Mouse (Mus musculus) MEL (cell line): Measurements from ENCODE around the gene Ipo13. TPM values are rescaled to one million over a fixed set of nuclear protein-coding genes. Genes with fewer than 3 reads are reported as not detected.

Experiments used
- DNase-seq: peaks from one replicate; pipeline ENCODE4 v3.0.0; 2011; ENCODE audit warnings: low read depth, low spot score
- H3K27ac ChIP-seq: 2 replicates; pipeline ENCODE4 v1.5.1; 2012; ENCODE audit warnings: low read depth, mild to moderate bottlenecking, control low read depth, low read length, moderate library complexity; ENCODE audit not compliant: control insufficient read depth
- H3K27me3 ChIP-seq, 2 experiments: fragments of 150-350 bp in 1 of 2; sonication (generic) in 1 of 2; 2 replicates each; pipeline ENCODE4 v1.6.1; 2012; ENCODE audit warnings: low read length in 2 of 2, mild to moderate bottlenecking in 2 of 2, improper control_type of control experiment in 1 of 2, moderate library complexity in 1 of 2; ENCODE audit not compliant: insufficient read depth in 2 of 2, control insufficient read depth in 1 of 2
- H3K36me3 ChIP-seq, 2 experiments: 2 replicates each; pipeline ENCODE4 v1.6.1; 2012 to 2014; ENCODE audit warnings: low read length in 2 of 2, improper control_type of control experiment in 1 of 2, inconsistent platforms in 1 of 2, mild to moderate bottlenecking in 1 of 2; ENCODE audit not compliant: insufficient read depth in 2 of 2, control insufficient read depth in 1 of 2
- H3K4me1 ChIP-seq, 2 experiments: fragments of 150-350 bp in 1 of 2; sonication (generic) in 1 of 2; 2 replicates each; pipeline ENCODE4 v1.6.1; 2012; ENCODE audit warnings: low read length in 2 of 2, improper control_type of control experiment in 1 of 2, mild to moderate bottlenecking in 1 of 2; ENCODE audit not compliant: insufficient read depth in 2 of 2, control insufficient read depth in 1 of 2
- H3K4me3 ChIP-seq, 2 experiments: fragments of 150-350 bp in 1 of 2; sonication (generic) in 1 of 2; 2 replicates each; pipeline ENCODE4 v1.5.1; 2012; ENCODE audit warnings: low read depth in 2 of 2, low read length in 2 of 2, mild to moderate bottlenecking in 2 of 2, moderate library complexity in 2 of 2, control low read depth in 1 of 2, improper control_type of control experiment in 1 of 2; ENCODE audit not compliant: control insufficient read depth in 1 of 2, insufficient read depth in 1 of 2
- H3K79me2 ChIP-seq: 2 replicates; pipeline ENCODE4 v1.6.1; 2012; ENCODE audit warnings: mild to moderate bottlenecking, low read length, moderate library complexity; ENCODE audit not compliant: control insufficient read depth, poor library complexity, insufficient read depth
- H3K9ac ChIP-seq: 2 replicates; pipeline ENCODE4 v1.6.1; 2012; ENCODE audit warnings: low read depth, mild to moderate bottlenecking, control low read depth, low read length, moderate library complexity; ENCODE audit not compliant: control insufficient read depth, poor library complexity, severe bottlenecking
- H3K9me3 ChIP-seq: fragments of 150-350 bp; sonication (generic); replicated peaks from 2 replicates; pipeline ENCODE4 v1.6.1; 2012; ENCODE audit warnings: mild to moderate bottlenecking, low read length, improper control_type of control experiment, moderate library complexity; ENCODE audit not compliant: insufficient read depth
- ETS1 ChIP-seq: IDR thresholded peaks from 2 replicates; pipeline ENCODE4 v1.6.1; 2012; ENCODE audit warnings: low read depth, mild to moderate bottlenecking, inconsistent platforms, low read length, improper control_type of control experiment, moderate library complexity
- GABPA ChIP-seq: IDR thresholded peaks from 2 replicates; pipeline ENCODE4 v1.6.1; 2012; ENCODE audit warnings: low read depth, mild to moderate bottlenecking, inconsistent platforms, low read length, improper control_type of control experiment, moderate library complexity
- GATA1 ChIP-seq: IDR thresholded peaks from 2 replicates; pipeline ENCODE4 v1.6.1; 2011; ENCODE audit warnings: low read depth, low read length, improper control_type of control experiment
- MAFK ChIP-seq: IDR thresholded peaks from 2 replicates; pipeline ENCODE4 v1.6.1; 2011; ENCODE audit warnings: low read depth, mild to moderate bottlenecking, low read length, improper control_type of control experiment, borderline replicate concordance
- MAX ChIP-seq: IDR thresholded peaks from 2 replicates; pipeline ENCODE4 v1.6.1; 2011; ENCODE audit warnings: low read length, improper control_type of control experiment
- MAZ ChIP-seq: IDR thresholded peaks from 2 replicates; pipeline ENCODE4 v1.6.1; 2012; ENCODE audit warnings: low read depth, mild to moderate bottlenecking, inconsistent platforms, low read length, improper control_type of control experiment
- MEF2A ChIP-seq: IDR thresholded peaks from 2 replicates; pipeline ENCODE4 v1.6.1; 2014; ENCODE audit warnings: low read depth, mild to moderate bottlenecking, inconsistent platforms, low read length, improper control_type of control experiment; ENCODE audit not compliant: poor library complexity, insufficient replicate concordance, severe bottlenecking; ENCODE audit errors: extremely low read depth
- MYB ChIP-seq: IDR thresholded peaks from 2 replicates; pipeline ENCODE4 v1.6.1; 2011; ENCODE audit warnings: mild to moderate bottlenecking, low read depth, low read length, improper control_type of control experiment
- NELFE ChIP-seq: IDR thresholded peaks from 2 replicates; pipeline ENCODE4 v1.6.1; 2011; ENCODE audit warnings: low read depth, low read length, improper control_type of control experiment
- NRF1 ChIP-seq: IDR thresholded peaks from 2 replicates; pipeline ENCODE4 v1.6.1; 2014; ENCODE audit warnings: low read depth, mild to moderate bottlenecking, inconsistent platforms, low read length, improper control_type of control experiment, moderate library complexity; ENCODE audit not compliant: poor library complexity, insufficient read depth, severe bottlenecking
- POLR2AphosphoS2 ChIP-seq: IDR thresholded peaks from 2 replicates; pipeline ENCODE4 v1.6.1; 2011; ENCODE audit warnings: low read length, improper control_type of control experiment
- POLR2AphosphoS5 ChIP-seq: IDR thresholded peaks from 2 replicates; pipeline ENCODE4 v1.6.1; 2012; ENCODE audit warnings: low read depth, borderline replicate concordance, mild to moderate bottlenecking, inconsistent platforms, low read length, moderate library complexity, mixed read lengths
- SIN3A ChIP-seq: IDR thresholded peaks from 2 replicates; pipeline ENCODE4 v1.6.1; 2012; ENCODE audit warnings: low read length, improper control_type of control experiment, inconsistent platforms
- SMC3 ChIP-seq: IDR thresholded peaks from 2 replicates; pipeline ENCODE4 v1.6.1; 2011; ENCODE audit warnings: low read depth, low read length, improper control_type of control experiment
- USF2 ChIP-seq, 2 experiments: IDR thresholded peaks; 2 replicates each; pipeline ENCODE4 v1.6.1; 2011 to 2012; ENCODE audit warnings: improper control_type of control experiment in 2 of 2, low read length in 2 of 2, borderline replicate concordance in 1 of 2, inconsistent platforms in 1 of 2, low read depth in 1 of 2, mild to moderate bottlenecking in 1 of 2; ENCODE audit not compliant: insufficient read depth in 1 of 2
- ZC3H11A ChIP-seq: IDR thresholded peaks from 2 replicates; pipeline ENCODE4 v1.6.1; 2012; ENCODE audit warnings: low read depth, mild to moderate bottlenecking, inconsistent platforms, low read length, improper control_type of control experiment
- ZKSCAN1 ChIP-seq: IDR thresholded peaks from 2 replicates; pipeline ENCODE4 v1.6.1; 2012; ENCODE audit warnings: low read depth, mild to moderate bottlenecking, inconsistent platforms, low read length, improper control_type of control experiment, moderate library complexity
- ZMIZ1 ChIP-seq: IDR thresholded peaks from 2 replicates; pipeline ENCODE4 v1.6.1; 2012; ENCODE audit warnings: low read depth, mild to moderate bottlenecking, inconsistent platforms, low read length, improper control_type of control experiment, moderate library complexity
- ZNF384 ChIP-seq: IDR thresholded peaks from 2 replicates; pipeline ENCODE4 v1.6.1; 2012; ENCODE audit warnings: low read depth, mild to moderate bottlenecking, inconsistent platforms, low read length, improper control_type of control experiment
- polyA plus RNA-seq, 2 experiments: library from polyadenylated mRNA; stranded (reverse) in 1 of 2; unstranded in 1 of 2; fragments of >175 nt in 1 of 2; fragments of >200 nt in 1 of 2; gene quantifications; 2 replicates each; pipeline versions ENCODE4 v1.2.1 to v1.2.4; 2012; ENCODE audit warnings: low replicate concordance in 2 of 2, low read depth in 1 of 2; ENCODE audit not compliant: insufficient read length in 2 of 2, insufficient read depth in 1 of 2, missing spikeins in 1 of 2
- total RNA-seq: library from RNA; depleted of rRNA; stranded (reverse); fragments of 300-350 nt; gene quantifications from 2 replicates; pipeline ENCODE4 v1.2.3, GENCODE M21; 2012

The Ipo13 gene
- total and polyA plus RNA-seq, 3 experiments = 39.5 to 88.0 TPM; not detected in 1

GRCm38 (mm10) chr4:117904761-117905160 lies 10.0 kb downstream of the Ipo13 start:
- TF ChIP-seq MAFK = no peak
- TF ChIP-seq MYB = no peak
- Histone ChIP-seq H3K36me3 (peaks cover 0 to 5% of the 10 kb centered on the region in 2 experiments; a peak in 1 of 4 replicates), H3K27me3 (no peaks in the 10 kb centered on the region), H3K9ac (no peak overlapping the region), H3K9me3 (no peaks in the 10 kb centered on the region), H3K27ac (no peak overlapping the region), H3K4me3 (no peak overlapping the region), H3K4me1 (no peaks in the 10 kb centered on the region; a peak in 1 of 4 replicates), H3K79me2 (0 out of 2 replicates have a peak, but pooled peaks cover 1% of the 10 kb centered on the region)
- DNase-seq = no peak

- H3K9me3 ChIP-seq = no peaks in the 10 kb centered on the region
- no peaks in the 10 kb centered on the region for H3K27me3 ChIP-seq
- no peaks in the 10 kb centered on the region for H3K79me2 ChIP-seq
- H3K4me3 ChIP-seq = no peak overlapping the region
- no peak overlapping the region for H3K9ac ChIP-seq
- H3K27ac ChIP-seq = no peak overlapping the region
- DNase-seq = no peak
- TF ChIP-seq SIN3A = no peak
- H3K36me3 ChIP-seq = peaks cover 0 to 5% of the 10 kb centered on the region in 2 experiments; a peak in 1 of 4 replicates
- no peaks in the 10 kb centered on the region; a peak in 1 of 4 replicates for H3K4me1 ChIP-seq
Observed at GRCm38 (mm10) chr4:117904094-117904493, 10.7 kb downstream of the Ipo13 start.

- no peaks in the 10 kb centered on the region for H3K27me3 ChIP-seq
- H3K4me1 ChIP-seq = no peaks in the 10 kb centered on the region
- no peak overlapping the region for H3K9ac ChIP-seq
- no peak overlapping the region for H3K4me3 ChIP-seq
- no peak for TF ChIP-seq SMC3
- TF ChIP-seq GATA1 = no peak
- no peak for TF ChIP-seq ZKSCAN1
- no peak for TF ChIP-seq NELFE
- no peak for TF ChIP-seq ETS1
- TF ChIP-seq MAZ = no peak
- TF ChIP-seq USF2 (IDR thresholded peaks at IDR 0.05; ENCODE audit: borderline replicate concordance in 1 of 2, insufficient read depth in 1 of 2, low read depth in 1 of 2, low read length in 2 of 2) = no peak
- TF ChIP-seq POLR2AphosphoS5 = no peak
- TF ChIP-seq SIN3A = no peak
- TF ChIP-seq ZMIZ1 = no peak
- no peak for TF ChIP-seq POLR2AphosphoS2
- no peak for TF ChIP-seq GABPA
- TF ChIP-seq ZC3H11A = no peak
- TF ChIP-seq MEF2A = no peak
- TF ChIP-seq ZNF384 = no peak
- no peak for TF ChIP-seq NRF1
- TF ChIP-seq MAX = no peak
- TF ChIP-seq, all 39 proteins: peak for 0
- no peak for DNase-seq
- Histone ChIP-seq H3K9me3 (no peaks in the 10 kb centered on the region), H3K79me2 (no peaks in the 10 kb centered on the region), H3K27ac (no peak overlapping the region), H3K36me3 (peaks cover 0 to 4% of the 10 kb centered on the region in 2 experiments; a peak in 1 of 4 replicates)
Observed at GRCm38 (mm10) chr4:117898111-117898510, 16.7 kb downstream of the Ipo13 start.
